Mouse (Mus musculus): ENCODE measurements at regions not wholly inside any gene's neighbourhood (a gene's known extent, or its start where the extent isn't known, plus 50 kb on each side); places are given as distances from the start of the nearest gene placed in this dataset.
A peak's percentile ranks its signal among the peaks of the same experiment; 100 is the strongest.

GRCm38 (mm10) chr19:15800856-15801706 is 146.1 kb downstream of the Psat1 start:
- DNase-seq (ENCODE audit: inconsistent age in 2 of 2, low spot score in 1 of 2): peak; percentile 11 to 55

GRCm38 (mm10) chr19:15796466-15796865 is 150.7 kb downstream of the Psat1 start:
- peak; percentile 31 to 69 for DNase-seq (ENCODE audit: inconsistent age in 2 of 2, low spot score in 1 of 2)

- no peak for DNase-seq (ENCODE audit: inconsistent age in 2 of 2, low spot score in 1 of 2)
Measured at GRCm38 (mm10) chr19:15791942-15792341, 155.2 kb downstream of the Psat1 start.

GRCm38 (mm10) chr19:15791264-15791913 is 155.7 kb downstream of the Psat1 start:
- DNase-seq (ENCODE audit: inconsistent age in 2 of 2, low spot score in 1 of 2): no peak

- no peak for DNase-seq (ENCODE audit: inconsistent age in 2 of 2, low spot score in 1 of 2)
Measured at GRCm38 (mm10) chr19:15790620-15791263, 156.4 kb downstream of the Psat1 start.

- no peak for DNase-seq (ENCODE audit: inconsistent age in 2 of 2, low spot score in 1 of 2)
Measured at GRCm38 (mm10) chr19:15789741-15790140, 157.4 kb downstream of the Psat1 start.

GRCm38 (mm10) chr19:15784644-15785043 is 162.5 kb downstream of the Psat1 start:
- no peak for DNase-seq (ENCODE audit: inconsistent age in 2 of 2, low spot score in 1 of 2)

- DNase-seq (ENCODE audit: inconsistent age in 2 of 2, low spot score in 1 of 2): no peak
Measured at GRCm38 (mm10) chr19:15769651-15770050, 177.5 kb downstream of the Psat1 start.

GRCm38 (mm10) chr19:15761086-15761485 is 186.1 kb downstream of the Psat1 start:
- DNase-seq (ENCODE audit: inconsistent age in 2 of 2, low spot score in 1 of 2): no peak

- peak; percentile 67 to 73 for DNase-seq (ENCODE audit: inconsistent age in 2 of 2, low spot score in 1 of 2)
Measured at GRCm38 (mm10) chr19:15745026-15745777, 201.9 kb downstream of the Psat1 start.

GRCm38 (mm10) chr19:15736200-15736599 is 210.9 kb downstream of the Psat1 start:
- DNase-seq (ENCODE audit: inconsistent age in 2 of 2, low spot score in 1 of 2): no peak

- DNase-seq (ENCODE audit: inconsistent age in 2 of 2, low spot score in 1 of 2): no peak
Measured at GRCm38 (mm10) chr19:15726785-15727406, 220.2 kb downstream of the Psat1 start.

- no peak for DNase-seq (ENCODE audit: inconsistent age in 2 of 2, low spot score in 1 of 2)
Measured at GRCm38 (mm10) chr19:15692379-15693023, 254.6 kb downstream of the Psat1 start.

GRCm38 (mm10) chr19:15669996-15670395 is 277.1 kb downstream of the Psat1 start:
- DNase-seq (ENCODE audit: inconsistent age in 2 of 2, low spot score in 1 of 2): peak; percentile 66 to 76

- DNase-seq (ENCODE audit: inconsistent age in 2 of 2, low spot score in 1 of 2): no peak
Measured at GRCm38 (mm10) chr19:15669541-15669940, 277.6 kb downstream of the Psat1 start.

- peak in 1 of 2 experiments; percentile 49 for DNase-seq (ENCODE audit: inconsistent age in 2 of 2, low spot score in 1 of 2)
Measured at GRCm38 (mm10) chr19:15668624-15669016, 278.5 kb downstream of the Psat1 start.

- peak; percentile 33 to 79 for DNase-seq (ENCODE audit: inconsistent age in 2 of 2, low spot score in 1 of 2)
Measured at GRCm38 (mm10) chr19:15667889-15668623, 279.1 kb downstream of the Psat1 start.

- no peak for DNase-seq (ENCODE audit: inconsistent age in 2 of 2, low spot score in 1 of 2)
Measured at GRCm38 (mm10) chr19:15663659-15664255, 283.4 kb downstream of the Psat1 start.

GRCm38 (mm10) chr19:15658611-15659010 is 288.5 kb downstream of the Psat1 start:
- DNase-seq (ENCODE audit: inconsistent age in 2 of 2, low spot score in 1 of 2): no peak

Measured in adrenal gland, adult (tissue).